Mouse (Mus musculus) myocyte (in vitro differentiated cells): Measurements from ENCODE around the gene Il17rd. TPM values are rescaled to one million over a fixed set of nuclear protein-coding genes. Genes with fewer than 3 reads are reported as not detected.

Experiments used
- H3K27me3 ChIP-seq: one replicate; pipeline ENCODE4 v1.6.1; 2011; ENCODE audit not compliant: control insufficient read depth, insufficient read depth, insufficient read length
- H3K36me3 ChIP-seq: one replicate; pipeline ENCODE4 v1.6.1; 2011; ENCODE audit not compliant: control insufficient read depth, insufficient read depth
- H3K4me2 ChIP-seq: one replicate; pipeline ENCODE4 v1.6.1; 2011; ENCODE audit warnings: low read depth, control low read depth
- H3K4me3 ChIP-seq: one replicate; pipeline ENCODE4 v1.5.1; 2011; ENCODE audit warnings: mild to moderate bottlenecking, control low read depth, moderate library complexity
- H3K79me2 ChIP-seq: one replicate; pipeline ENCODE4 v1.6.1; 2011; ENCODE audit not compliant: control insufficient read depth, insufficient read depth
- H3ac ChIP-seq: one replicate; pipeline ENCODE4 v1.6.1; 2011; ENCODE audit not compliant: control insufficient read depth, insufficient read length
- CEBPB ChIP-seq: IDR thresholded peaks from 2 replicates; pipeline ENCODE4 v1.6.1; 2011; ENCODE audit warnings: mild to moderate bottlenecking, moderate library complexity; ENCODE audit not compliant: poor library complexity, insufficient read depth, severe bottlenecking
- E2F4 ChIP-seq: IDR thresholded peaks from one replicate; pipeline ENCODE4 v1.6.1; 2011; ENCODE audit warnings: mild to moderate bottlenecking, control low read depth, moderate library complexity; ENCODE audit not compliant: insufficient read depth
- MAX ChIP-seq: IDR thresholded peaks from one replicate; pipeline ENCODE4 v1.6.1; 2011; ENCODE audit warnings: low read depth, mild to moderate bottlenecking, control low read depth
- MYOD1 ChIP-seq, 3 experiments: IDR thresholded peaks; one replicate each; pipeline ENCODE4 v1.6.1; 2011; ENCODE audit warnings: control low read depth in 2 of 3, low read depth in 2 of 3, mild to moderate bottlenecking in 2 of 3, moderate library complexity in 1 of 3; ENCODE audit not compliant: insufficient read length in 2 of 3, control insufficient read depth in 1 of 3
- MYOG ChIP-seq, 3 experiments: IDR thresholded peaks; one replicate each; pipeline ENCODE4 v1.6.1; 2011; ENCODE audit warnings: control low read depth in 2 of 3, low read depth in 2 of 3, mild to moderate bottlenecking in 2 of 3; ENCODE audit not compliant: insufficient read length in 2 of 3, control insufficient read depth in 1 of 3, insufficient read depth in 1 of 3
- POLR2A ChIP-seq: IDR thresholded peaks from one replicate; pipeline ENCODE4 v1.6.1; 2011; ENCODE audit warnings: low read depth, mild to moderate bottlenecking, control low read depth, moderate library complexity; ENCODE audit not compliant: insufficient read length
- POLR2AphosphoS2 ChIP-seq: IDR thresholded peaks from one replicate; pipeline ENCODE4 v1.6.1; 2011; ENCODE audit warnings: low read depth, control low read depth; ENCODE audit not compliant: insufficient read length
- REST ChIP-seq: IDR thresholded peaks from one replicate; pipeline ENCODE4 v1.6.1; 2011; ENCODE audit warnings: mild to moderate bottlenecking, control low read depth, moderate library complexity; ENCODE audit not compliant: insufficient read depth, insufficient read length
- SRF ChIP-seq: IDR thresholded peaks from one replicate; pipeline ENCODE4 v1.6.1; 2011; ENCODE audit warnings: low read depth; ENCODE audit not compliant: control insufficient read depth, insufficient read length
- TCF12 ChIP-seq: IDR thresholded peaks from one replicate; pipeline ENCODE4 v1.6.1; 2011; ENCODE audit warnings: mild to moderate bottlenecking, control low read depth; ENCODE audit not compliant: poor library complexity, insufficient read depth, severe bottlenecking
- TCF3 ChIP-seq: IDR thresholded peaks from one replicate; pipeline ENCODE4 v1.6.1; 2011; ENCODE audit warnings: low read depth, control low read depth; ENCODE audit not compliant: insufficient read length
- USF1 ChIP-seq: IDR thresholded peaks from one replicate; pipeline ENCODE4 v1.6.1; 2011; ENCODE audit warnings: low read depth, mild to moderate bottlenecking, control low read depth, moderate library complexity
- polyA plus RNA-seq: library from polyadenylated mRNA; unstranded; fragments of >200 nt; fragmentation: generic; extraction: Trizol; gene quantifications from one replicate; pipeline ENCODE4 v1.2.1, GENCODE M21; 2012; ENCODE audit warnings: missing spikeins

The Il17rd gene
- polyA plus RNA-seq, 1 experiment: 1.9 TPM

DNA sequence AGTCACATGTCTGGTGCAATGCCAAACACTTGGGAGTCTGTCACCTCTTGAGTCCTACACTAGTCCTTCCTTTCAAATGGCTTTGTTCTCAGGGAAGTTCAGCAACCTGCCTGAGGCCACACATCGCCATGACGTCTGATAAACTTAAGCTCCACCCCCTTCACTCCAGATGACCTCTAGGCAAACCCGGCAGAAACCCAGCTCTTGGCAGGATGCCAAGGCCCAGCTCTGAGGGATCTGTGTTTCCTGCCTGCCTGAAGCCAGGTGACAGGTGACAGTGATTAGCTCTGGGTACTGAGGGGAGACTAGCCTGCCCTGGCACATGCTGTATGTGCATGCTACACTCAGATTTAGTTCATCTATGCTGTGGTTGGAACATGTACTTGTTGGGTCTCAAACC is 33.2 kb downstream of the Il17rd start:
- H3K27me3 ChIP-seq: no peaks in the 10 kb centered on the region
- H3K4me2 ChIP-seq: no peak overlapping the region
- H3ac ChIP-seq: no peak overlapping the region
- H3K4me3 ChIP-seq: no peak overlapping the region
- no peaks in the 10 kb centered on the region for H3K36me3 ChIP-seq
- TF ChIP-seq USF1: no peak
- TF ChIP-seq SRF: no peak
- TF ChIP-seq REST: no peak
- TF ChIP-seq TCF12: no peak
- no peak for TF ChIP-seq E2F4
- no peak for TF ChIP-seq MYOD1 (IDR thresholded peaks at IDR 0.05; ENCODE audit: control insufficient read depth in 1 of 3, insufficient read length in 2 of 3, low read depth in 2 of 3)
- TF ChIP-seq POLR2A: no peak
- no peak for TF ChIP-seq MYOG (IDR thresholded peaks at IDR 0.05; ENCODE audit: control insufficient read depth in 1 of 3, insufficient read depth in 1 of 3, insufficient read length in 2 of 3, low read depth in 2 of 3)
- no peak for TF ChIP-seq MAX
- TF ChIP-seq CEBPB: no peak
- TF ChIP-seq POLR2AphosphoS2: no peak
- no peak for TF ChIP-seq TCF3
- no peaks in the 10 kb centered on the region for H3K79me2 ChIP-seq

DNA sequence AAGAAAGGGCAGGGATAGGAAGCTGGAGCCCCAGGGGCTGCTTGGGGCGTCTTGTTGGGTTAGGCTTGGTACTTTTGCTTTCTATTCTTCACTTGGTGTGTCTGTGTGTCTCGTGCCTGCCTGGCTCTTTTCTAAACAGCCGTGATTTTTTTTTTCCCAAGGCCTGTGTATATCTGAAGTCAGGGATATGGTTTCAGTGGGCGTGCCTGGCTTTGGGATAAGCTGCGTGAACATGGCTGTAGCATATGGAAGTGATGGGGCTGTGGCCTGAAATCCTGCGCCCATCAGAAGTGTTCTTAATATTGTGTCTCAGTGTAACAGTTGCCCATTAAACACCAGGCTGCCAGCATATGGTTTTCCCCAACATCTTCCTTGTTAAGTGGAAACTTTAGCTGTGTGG is 36.3 kb downstream of the Il17rd start:
- no peaks in the 10 kb centered on the region for H3K79me2 ChIP-seq
- no peak overlapping the region for H3ac ChIP-seq
- no peak for TF ChIP-seq E2F4
- no peak for TF ChIP-seq TCF12
- TF ChIP-seq SRF: no peak
- TF ChIP-seq USF1: no peak
- no peak for TF ChIP-seq CEBPB
- TF ChIP-seq POLR2A: no peak
- peak overlapping the region; percentile 41 for H3K4me2 ChIP-seq
- H3K36me3 ChIP-seq: no peaks in the 10 kb centered on the region
- no peaks in the 10 kb centered on the region for H3K27me3 ChIP-seq
- no peak overlapping the region for H3K4me3 ChIP-seq

DNA sequence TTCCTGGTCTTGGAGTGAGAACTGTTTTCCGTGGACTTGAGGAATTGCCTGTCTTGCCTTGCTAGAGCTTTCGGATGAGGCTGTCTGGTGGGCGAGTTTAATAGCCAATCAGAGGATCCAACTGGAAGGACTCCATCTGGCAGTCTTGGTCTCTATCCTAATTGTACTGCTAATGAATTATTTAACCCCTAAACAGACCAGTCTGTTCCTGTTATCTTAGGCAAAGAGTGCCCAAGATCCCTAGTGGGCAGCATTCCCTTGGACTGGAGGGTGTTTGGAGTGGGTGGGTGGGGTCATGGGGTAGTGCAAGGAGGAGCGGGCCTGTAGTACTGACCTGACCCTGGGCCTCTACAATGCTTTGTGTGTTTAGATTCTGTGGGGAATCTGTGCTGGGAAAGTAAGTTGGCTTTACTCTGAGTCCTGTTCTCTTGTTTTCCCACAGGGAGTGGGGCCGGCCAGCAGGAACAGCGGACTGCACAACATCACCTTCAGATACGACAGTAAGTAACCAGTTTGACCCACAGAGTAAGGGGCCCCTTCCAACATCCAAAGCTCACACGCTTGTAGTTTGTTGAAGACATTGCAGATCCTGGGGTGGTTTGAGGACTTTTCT is 37.3 kb downstream of the Il17rd start:
- H3ac ChIP-seq: no peak overlapping the region
- H3K79me2 ChIP-seq: no peaks in the 10 kb centered on the region
- H3K27me3 ChIP-seq: no peaks in the 10 kb centered on the region
- no peaks in the 10 kb centered on the region for H3K36me3 ChIP-seq
- H3K4me2 ChIP-seq: peak overlapping the region; percentile 56
- H3K4me3 ChIP-seq: no peak overlapping the region
- TF ChIP-seq POLR2AphosphoS2 (no peak), MYOG (IDR thresholded peaks at IDR 0.05; ENCODE audit: control insufficient read depth in 1 of 3, insufficient read depth in 1 of 3, insufficient read length in 2 of 3, low read depth in 2 of 3) (no peak), MYOD1 (IDR thresholded peaks at IDR 0.05; ENCODE audit: control insufficient read depth in 1 of 3, insufficient read length in 2 of 3, low read depth in 2 of 3) (no peak), USF1 (no peak), CEBPB (no peak), TCF3 (no peak), TCF12 (no peak), E2F4 (no peak)

DNA sequence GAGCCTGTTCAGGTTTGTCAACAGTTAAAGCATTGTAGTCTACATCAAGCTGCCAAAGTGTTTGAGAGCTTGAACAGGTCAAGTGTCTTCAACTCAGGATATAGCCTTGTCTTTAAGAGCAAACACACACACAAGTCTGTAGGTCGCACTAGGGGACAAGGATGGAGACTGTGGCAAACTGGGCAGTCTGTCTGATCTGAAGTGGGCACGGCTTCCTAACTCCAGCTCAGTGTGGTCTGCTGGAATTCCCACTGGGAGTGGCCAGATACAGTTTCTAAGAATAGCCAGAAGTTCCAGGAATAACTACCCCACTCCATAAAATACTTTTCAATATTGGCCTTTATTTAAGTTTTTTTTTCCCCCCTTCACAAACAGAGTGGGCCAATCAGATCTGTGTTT is 37.8 kb downstream of the Il17rd start:
- Histone ChIP-seq H3K79me2 (no peaks in the 10 kb centered on the region), H3K4me2 (peak overlapping the region; percentile 56), H3ac (no peak overlapping the region), H3K36me3 (no peaks in the 10 kb centered on the region), H3K27me3 (no peaks in the 10 kb centered on the region), H3K4me3 (no peak overlapping the region)
- TF ChIP-seq TCF12: no peak
- no peak for TF ChIP-seq MAX
- no peak for TF ChIP-seq POLR2AphosphoS2
- no peak for TF ChIP-seq USF1
- no peak for TF ChIP-seq TCF3
- TF ChIP-seq REST: no peak
- TF ChIP-seq POLR2A: peak; percentile 22

DNA sequence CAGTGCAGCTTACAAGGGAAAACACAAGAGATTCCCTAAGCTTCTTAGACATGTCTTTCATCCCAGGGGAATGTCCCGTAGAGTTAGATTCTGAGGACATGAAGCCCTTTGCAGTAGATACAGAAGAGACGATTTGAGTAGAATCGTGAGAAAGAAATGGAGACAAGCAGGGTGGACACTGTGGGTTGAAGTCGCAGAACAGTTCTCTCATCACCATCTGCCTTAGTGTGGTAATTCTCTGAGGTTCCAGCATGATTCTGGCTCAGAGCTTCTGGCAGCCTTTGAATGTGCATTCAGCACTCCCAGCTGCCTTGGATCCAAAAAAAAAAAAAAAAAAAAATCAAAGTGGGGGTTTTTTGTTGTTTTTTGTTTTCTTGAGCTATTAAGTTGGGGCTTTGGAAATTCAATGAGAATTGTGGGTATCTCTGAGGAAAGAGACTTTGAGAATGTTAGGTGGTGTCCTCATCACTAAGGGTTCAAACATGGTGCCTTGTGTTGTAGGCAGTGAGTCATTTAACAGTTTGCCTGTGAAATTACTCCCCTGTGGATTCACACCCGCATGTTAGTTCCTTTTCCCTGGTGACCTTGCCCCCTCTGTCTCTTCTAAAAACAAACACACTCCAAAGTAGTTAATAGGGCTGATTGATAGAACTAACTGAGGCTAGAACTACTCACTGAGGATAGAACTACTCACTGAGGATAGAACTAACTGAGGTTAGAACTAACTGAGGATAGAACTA is 43.0 kb downstream of the Il17rd start:
- no peak overlapping the region for H3ac ChIP-seq
- TF ChIP-seq USF1 (no peak), TCF3 (no peak), MAX (no peak), POLR2AphosphoS2 (no peak), REST (no peak), CEBPB (no peak), POLR2A (no peak), TCF12 (no peak), MYOG (IDR thresholded peaks at IDR 0.05; ENCODE audit: control insufficient read depth in 1 of 3, insufficient read depth in 1 of 3, insufficient read length in 2 of 3, low read depth in 2 of 3) (no peak), SRF (no peak), E2F4 (no peak), MYOD1 (IDR thresholded peaks at IDR 0.05; ENCODE audit: control insufficient read depth in 1 of 3, insufficient read length in 2 of 3, low read depth in 2 of 3) (no peak)

More for the DNA sequence above, 43.0 kb downstream of the Il17rd start:
- Histone ChIP-seq H3K79me2 (no peaks in the 10 kb centered on the region), H3K36me3 (no peaks in the 10 kb centered on the region), H3K4me3 (no peak overlapping the region), H3K27me3 (no peaks in the 10 kb centered on the region), H3K4me2 (no peak overlapping the region)
